Mouse (Mus musculus): Measurements from ENCODE around the gene D630003M21Rik.

DNA sequence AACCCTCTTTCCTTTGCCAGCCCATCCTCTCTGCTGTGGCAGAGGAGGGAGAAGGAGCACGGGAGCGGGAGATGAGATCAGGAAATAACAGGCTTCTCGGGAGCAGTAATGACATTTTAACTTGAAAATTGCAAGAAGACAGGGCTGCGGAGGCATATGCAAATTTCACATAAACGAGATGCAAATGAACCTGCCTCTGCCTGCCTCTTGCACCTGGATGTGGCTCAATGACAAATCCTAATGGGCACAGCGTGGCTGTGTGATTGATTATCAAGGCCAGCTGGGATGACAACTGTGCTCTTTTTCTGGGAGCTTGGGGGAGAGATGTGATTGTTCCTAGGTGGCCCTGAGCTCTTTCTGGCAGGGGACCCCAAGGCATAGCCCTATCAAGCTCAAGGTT lies 47.1 kb downstream of the D630003M21Rik start:
- TF ChIP-seq CTCF (IDR thresholded peaks at IDR 0.05; ENCODE audit: low read depth) (no peak), EP300 (optimal IDR thresholded peaks at IDR 0.05) (no peak)
